Mouse (Mus musculus) regulatory T cell (primary cell): ENCODE measurements around the gene Zfp988.
"Not testable (repeated sequence)": the region's sequence is repeated elsewhere in the genome, so short reads cannot be mapped to it uniquely, and the experiment has no call there.

Experiments used
- in situ Hi-C: fragments of 300-600 bp; cut with MboI, MseI; formaldehyde crosslinking; loops from one replicate; pipeline ENCODE4 v1.15.1; 2025; ENCODE audit warnings: high pct_unique_total_duplicates

The Zfp988 gene

DNA sequence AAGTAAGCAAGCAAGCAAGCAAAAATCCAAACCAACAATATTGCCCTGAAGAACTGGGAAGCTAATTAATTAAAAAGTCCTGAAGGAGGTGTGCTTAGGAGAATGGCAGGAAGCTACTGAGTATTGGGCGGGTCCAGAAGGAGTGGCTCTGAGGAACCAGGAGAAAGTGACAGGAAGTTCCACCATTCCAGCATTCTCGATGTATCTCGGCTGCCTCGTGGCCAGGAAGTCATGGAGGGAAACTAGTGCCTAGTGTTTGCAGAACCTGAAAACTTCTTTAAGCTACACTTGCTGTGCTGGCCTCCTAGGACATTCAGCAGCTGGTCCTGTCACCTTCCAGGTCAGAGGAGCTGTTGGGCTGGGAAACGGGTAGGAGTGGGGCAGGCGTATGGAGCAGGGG is at the start of gene Zfp988:
TSS of gene Zfp988 (plus strand) at position 239 of the 400 bp plus-strand sequence.
- in situ Hi-C loops, result loop anchor here (5.0 kb wide), 1 partner anchor 57 kb away; the partner anchor contains the start of gene Zfp978

DNA sequence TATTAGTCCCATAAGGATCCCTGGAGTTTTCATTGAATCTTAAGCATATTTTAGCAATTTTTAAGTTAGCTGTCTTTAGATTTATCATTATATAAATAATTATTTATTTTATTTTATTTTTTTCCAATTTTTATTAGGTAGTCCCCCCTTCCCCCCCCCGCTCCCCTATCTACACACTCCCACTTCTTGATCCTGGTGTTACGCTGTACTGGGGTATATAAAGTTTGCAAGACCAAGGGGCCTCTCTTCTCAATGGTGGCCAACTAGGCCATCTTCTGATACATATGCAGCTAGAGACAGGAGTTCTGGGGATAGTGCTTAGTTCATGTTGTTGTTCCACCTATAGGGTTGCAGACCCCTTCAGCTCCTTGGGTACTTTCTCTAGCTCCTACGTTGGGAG is 42.8 kb upstream of the Zfp988 start:
- in situ Hi-C loops, result loop anchor here (5.0 kb wide), 1 partner anchor 1635 kb away; no protein-coding TSS in a partner anchor

DNA sequence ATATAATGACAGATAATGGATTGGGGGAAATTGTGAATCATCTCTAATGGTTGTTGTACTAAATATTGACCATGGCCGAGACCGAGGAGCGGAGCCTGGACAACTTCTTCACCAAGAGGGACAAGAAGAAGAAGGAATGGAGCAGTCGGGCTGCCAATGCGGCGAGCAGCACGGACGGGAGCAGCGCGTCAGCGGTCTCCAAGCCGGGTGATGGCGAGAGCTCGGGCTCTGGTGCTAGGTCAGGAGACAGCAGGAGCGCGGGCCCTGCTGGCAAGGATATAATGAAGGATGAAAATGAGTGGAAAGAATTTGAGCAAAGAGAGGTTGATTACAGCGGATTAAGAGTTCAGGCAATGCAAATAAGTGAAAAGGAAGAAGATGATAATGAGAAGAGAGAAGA is 38.2 kb upstream of the Zfp988 start:
- in situ Hi-C loops, result loop anchor here (5.0 kb wide), 1 partner anchor 480 kb away; no protein-coding TSS in a partner anchor

DNA sequence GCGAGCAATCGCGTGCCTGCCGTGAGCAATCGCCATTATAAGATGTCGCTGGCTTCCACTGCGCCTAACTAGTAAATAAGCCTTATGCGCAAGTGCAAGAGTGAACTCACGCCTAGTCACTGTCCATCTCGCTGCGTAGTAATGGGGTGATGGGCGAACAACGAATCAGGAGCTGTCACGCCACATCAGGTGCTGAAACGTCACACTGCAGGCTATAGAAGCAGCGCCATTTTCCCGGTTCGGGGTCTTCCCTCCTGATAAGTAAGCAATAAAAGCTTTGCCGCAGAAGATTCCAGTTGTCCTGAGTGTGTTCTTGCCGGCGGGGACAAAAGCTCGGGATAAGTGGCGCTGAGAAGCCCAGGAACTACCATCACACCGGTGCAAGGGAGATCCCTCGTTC is 36.7 kb upstream of the Zfp988 start:
- in situ Hi-C loops, result loop anchor here (5.0 kb wide), 1 partner anchor 479 kb away; no protein-coding TSS in a partner anchor

DNA sequence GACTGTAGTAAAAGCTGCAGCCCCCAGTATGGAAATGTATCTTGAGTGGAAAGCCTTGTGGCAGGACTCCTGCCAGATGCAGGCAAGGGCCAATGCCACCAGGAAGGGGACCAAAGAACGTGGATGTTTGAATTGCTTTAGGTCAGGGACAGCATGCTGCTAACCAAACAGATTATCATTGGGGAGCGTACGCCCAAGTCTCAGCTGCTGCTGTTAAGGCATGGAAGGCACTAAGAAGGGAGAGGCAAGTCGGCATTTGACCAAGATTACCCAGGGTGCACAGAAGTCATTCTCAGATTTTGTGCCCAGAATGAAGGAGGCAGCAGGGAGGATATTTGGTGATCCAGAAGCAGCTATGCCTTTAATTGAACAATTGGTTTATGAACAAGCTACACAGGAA is 35.4 kb upstream of the Zfp988 start:
- in situ Hi-C loops, result not testable (repeated sequence)

DNA sequence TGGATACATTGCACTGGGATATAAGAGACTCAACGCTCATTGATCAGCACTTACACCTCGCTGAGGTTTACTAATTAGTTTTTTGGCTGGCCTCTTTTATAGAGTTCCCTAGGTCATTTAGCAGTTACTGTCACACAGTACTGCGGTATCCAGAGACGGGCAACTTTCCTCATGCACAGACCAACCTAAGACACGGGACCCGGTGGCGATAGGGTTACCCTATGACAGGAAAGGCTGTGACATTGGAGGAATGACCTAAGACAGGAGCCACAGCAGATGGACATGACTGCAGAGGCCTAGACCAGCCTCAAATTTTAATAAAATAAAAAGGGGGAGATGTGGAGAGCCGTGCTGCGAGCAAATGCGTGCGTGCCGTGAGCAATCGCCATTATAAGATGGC is 33.9 kb upstream of the Zfp988 start:
- in situ Hi-C loops, result not testable (repeated sequence)

DNA sequence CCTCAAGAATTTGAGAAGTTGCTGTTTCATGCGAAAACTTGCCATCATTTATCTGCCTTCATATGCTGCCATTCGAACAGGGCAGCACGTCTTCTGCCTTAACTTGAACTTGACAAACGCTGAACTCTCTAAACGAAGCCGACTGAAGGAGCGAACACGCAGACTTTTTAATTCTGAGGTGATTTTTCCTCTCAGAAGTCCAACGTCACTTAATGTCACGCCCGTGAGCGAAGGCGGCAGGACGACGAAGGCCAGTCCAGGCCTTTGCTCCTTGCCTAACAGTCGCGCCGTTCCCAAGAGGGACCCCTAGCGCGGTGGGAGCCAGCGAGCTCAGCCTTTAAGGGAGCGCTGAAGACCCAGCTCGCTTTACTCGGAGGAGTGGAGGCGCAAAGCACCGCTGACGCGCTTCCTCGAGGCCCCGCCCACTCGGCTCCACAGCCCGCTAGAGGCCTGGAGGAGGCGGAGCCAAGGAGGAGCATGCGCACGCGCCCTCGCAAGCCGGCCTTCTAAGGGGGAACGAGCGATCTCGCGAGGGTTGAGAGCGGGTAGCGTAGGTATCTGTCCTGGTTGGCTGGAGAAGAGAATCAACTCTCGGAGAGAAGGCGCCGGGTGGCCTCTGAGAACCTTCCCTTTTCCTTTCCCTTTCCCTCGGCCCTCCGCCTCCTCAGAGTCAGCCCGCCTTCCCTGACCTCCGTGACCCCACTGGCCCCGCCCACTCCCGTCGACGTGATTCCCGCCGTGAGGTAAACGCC is 30.3 kb upstream of the Zfp988 start:
- in situ Hi-C loops, result loop anchor here (5.0 kb wide), 1 partner anchor 1808 kb away; no protein-coding TSS in a partner anchor

DNA sequence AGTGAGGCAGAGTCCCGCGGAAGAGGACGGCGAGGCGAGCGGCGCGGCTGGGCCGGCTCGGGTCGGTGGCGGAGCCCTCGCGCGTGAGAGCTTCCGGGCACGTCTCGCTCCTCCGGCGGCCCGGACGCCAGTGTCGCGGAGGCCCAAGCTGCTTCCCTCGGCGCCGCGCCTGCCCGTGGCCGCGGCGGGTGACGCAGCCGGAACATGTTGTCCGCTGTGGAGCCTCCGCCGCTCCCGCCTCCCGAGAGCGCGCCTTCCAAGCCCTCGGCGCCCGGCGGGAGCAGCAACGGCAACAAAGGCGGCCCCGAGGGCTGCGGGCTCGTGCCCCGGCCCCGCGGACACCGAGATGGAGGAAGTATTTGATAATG is 29.7 kb upstream of the Zfp988 start:
- in situ Hi-C loops, result loop anchor here (5.0 kb wide), 1 partner anchor 1808 kb away; no protein-coding TSS in a partner anchor

DNA sequence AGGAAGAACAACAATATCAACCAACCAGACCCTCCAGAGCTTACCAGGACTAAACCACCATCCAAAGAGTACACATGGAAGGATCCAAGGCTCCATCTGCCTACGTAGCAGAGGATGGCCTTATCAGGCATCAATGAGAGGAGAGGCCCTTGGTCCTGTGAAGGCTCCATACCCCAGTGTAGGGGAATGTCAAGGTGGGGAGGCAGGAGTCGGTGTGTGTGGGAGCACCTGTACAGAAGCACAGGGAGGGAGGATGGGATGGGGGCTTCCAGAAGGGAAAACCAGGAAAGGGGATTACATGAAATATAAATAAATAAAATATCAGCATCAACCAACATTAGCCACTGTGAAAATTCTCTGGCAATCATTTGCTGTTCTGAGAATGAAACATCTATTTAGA is 25.1 kb upstream of the Zfp988 start:
- in situ Hi-C loops, result loop anchor here (5.0 kb wide), 1 partner anchor 1208 kb away; no protein-coding TSS in a partner anchor

DNA sequence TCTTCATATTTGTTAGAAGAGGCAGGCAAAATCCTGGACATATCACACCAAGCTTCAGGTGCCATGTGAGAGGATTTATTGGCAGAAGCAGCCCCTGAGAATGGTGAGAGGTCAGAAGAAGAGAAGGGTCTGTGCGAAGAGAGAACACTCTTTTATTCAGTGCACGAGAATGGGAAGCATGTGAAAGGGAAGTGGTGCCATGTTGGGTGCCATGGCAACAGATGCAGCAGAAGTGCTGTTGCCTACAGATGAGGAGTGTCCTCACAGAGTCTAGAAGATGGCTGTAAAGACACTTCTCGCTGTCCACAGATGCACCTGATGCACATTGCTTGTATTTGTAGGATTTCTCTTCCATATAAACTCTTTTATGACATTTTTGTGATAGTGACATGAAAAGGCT is 6.9 kb upstream of the Zfp988 start:
- in situ Hi-C loops, result loop anchor here (5.0 to 10.0 kb wide), 2 partner anchors 344 to 414 kb away; no protein-coding TSS in a partner anchor

DNA sequence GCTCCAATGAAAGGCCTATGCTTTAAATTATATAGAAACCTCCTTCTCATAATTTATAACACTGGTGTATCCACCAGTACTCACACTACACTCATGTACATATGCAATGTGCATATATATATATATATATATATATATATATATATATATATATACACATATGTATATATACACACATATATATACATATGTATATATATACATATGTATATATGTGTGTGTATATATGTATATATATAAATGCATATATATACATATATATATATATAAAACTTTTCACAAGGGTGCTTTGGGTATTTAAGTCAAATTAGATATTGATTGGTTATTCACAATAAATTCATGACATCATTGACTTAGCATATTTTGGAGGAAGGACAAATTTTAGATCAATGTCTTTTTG is 3.1 kb upstream of the Zfp988 start:
- in situ Hi-C loops, result not testable (repeated sequence)

DNA sequence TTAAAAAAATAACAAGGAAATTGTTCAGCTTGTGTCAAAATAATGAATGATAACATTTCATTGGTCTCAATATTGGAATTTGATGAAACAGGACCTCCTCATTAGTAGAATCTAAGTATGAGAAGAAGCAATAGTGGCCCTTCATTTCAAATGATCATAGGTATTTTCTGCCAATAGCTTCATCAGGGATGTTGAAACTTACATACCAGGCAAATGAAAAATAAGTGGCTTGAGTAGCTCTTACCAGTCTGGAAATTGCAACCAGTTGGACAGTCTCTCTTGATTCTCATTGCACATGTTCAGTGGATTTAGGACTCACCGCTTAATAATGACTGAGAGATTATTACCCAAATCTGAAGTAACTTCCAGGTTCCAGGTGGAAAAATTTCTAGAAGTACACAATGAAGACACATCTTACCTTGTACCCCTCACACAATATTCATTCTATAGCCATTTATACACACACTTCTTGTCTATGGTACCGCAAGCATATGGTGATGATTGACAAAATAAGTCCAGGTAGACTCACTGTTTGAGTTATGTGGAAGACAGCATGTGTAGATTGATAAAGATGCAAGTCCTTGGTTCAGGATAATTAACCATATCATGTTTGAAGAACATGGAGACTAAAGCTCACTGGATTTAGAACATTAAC is 29.7 kb downstream of the Zfp988 start:
- in situ Hi-C loops, result loop anchor here (5.0 kb wide), 7 partner anchors 252 to 1793 kb away; no protein-coding TSS in a partner anchor

DNA sequence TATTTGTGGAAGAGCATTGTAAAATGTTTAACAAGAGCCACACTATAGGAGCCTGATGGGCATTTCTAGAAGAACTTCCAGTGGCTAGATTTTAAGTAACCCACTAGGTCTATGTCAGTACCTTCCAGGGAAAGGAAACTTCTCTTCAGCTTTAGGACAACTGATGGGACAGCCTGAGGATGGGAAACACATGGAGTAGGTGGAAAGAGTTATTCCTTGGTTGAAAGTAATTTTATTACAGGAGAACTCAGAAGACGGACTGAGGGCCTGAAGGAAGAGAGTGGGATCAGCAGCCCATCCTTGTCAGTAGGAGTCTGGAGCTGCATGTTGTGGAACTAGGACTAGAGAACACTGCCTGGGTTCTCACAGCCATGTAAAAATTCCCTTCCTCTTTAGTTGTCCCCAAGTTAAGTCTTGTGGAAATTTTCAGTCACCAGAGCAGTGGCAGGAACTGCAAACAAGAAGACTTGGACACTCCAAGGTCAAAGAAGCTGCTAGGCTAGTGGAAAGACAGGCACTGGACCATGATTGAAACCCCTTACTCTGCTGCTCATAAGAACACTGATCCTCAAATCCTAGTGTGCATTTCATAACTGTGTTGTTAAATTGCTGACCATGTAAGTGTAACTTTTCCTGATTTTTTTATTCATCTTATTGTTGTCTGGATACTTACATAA is 30.4 kb downstream of the Zfp988 start:
- in situ Hi-C loops, result loop anchor here (5.0 kb wide), 7 partner anchors 251 to 1794 kb away; no protein-coding TSS in a partner anchor

DNA sequence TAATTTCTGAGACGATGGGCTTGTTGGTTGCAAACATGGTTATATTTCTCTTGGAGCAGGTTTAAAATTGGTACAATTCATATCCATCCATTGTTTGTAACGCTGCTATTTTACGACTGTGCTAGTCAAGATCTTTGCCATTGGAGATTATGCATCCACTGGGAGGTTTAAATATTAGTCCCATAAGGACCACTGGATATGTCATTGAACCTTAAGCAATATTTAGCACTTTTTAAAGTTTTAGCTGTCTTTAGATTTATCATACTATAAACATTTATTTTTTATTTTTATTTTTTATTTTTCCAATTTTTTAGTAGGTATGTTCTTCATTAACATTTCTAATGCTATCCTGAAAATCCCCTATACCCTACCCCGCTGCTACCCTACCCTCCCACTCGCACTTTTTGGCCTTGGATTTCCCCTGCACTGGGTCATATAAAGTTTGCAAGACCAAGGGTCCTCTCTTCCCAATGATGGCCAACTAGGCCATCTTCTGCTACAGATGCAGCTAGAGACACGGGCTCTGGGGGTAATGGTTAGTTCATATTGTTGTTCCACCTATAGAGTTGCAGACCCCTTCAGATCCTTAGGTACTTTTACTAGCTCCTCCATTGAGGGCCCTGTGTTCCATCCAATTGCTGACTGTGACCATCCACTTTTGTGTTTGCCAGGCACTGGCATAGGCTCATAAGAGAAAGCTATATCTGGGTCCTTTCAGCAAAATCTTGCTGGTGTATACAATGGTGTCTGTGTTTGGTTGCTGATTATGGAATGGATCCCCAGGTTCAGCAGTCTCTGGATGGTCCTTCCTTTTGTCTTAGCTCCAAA is 31.1 kb downstream of the Zfp988 start:
- in situ Hi-C loops, result loop anchor here (5.0 kb wide), 7 partner anchors 251 to 1794 kb away; no protein-coding TSS in a partner anchor

DNA sequence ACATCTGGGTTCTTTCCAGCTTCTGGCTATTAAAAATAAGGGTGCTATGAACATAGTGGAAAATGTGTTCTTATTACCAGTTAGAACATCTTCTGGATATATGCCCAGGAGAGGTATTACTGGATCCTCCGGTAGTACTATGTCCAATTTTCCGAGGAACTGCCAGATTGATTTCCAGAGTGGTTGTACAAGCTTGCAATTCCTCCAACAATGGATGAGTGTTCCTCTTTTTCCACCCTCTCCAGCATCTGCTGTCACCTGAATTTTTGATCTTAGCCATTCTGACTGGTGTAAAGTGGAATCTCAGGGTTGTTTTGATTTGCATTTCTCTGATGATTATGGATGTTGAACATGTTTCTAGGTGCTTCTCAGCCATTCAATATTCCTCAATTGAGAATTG is 32.0 kb downstream of the Zfp988 start:
- in situ Hi-C loops, result loop anchor here (5.0 kb wide), 7 partner anchors 250 to 1795 kb away; no protein-coding TSS in a partner anchor

DNA sequence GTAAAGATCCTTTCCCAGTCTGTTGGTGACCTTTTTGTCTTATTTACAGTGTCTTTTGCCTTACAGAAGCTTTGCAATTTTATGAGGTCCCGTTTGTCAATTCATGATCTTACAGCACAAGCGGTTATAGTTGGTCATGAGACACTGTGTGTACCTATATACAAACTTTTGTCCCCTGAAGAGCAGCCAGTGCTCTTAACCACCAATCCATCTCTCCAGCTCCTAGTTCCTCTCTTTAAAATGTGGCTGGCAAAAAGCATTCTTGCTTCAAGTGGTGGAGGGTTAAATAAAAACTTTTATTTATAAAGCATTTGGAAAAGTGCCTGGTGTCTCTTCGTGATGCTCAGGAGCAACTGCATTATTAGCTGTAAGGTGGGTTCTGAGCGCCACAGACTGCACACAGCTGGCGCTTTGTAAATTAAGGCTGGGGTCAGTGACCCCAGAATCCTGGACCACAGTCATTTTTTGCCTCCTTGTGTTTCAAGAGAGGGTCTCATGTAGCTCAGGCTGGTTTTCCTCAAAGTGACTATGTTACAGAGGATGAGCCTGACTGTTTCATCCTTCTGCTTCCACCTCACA is 32.6 kb downstream of the Zfp988 start:
- in situ Hi-C loops, result loop anchor here (5.0 kb wide), 7 partner anchors 249 to 1796 kb away; no protein-coding TSS in a partner anchor

DNA sequence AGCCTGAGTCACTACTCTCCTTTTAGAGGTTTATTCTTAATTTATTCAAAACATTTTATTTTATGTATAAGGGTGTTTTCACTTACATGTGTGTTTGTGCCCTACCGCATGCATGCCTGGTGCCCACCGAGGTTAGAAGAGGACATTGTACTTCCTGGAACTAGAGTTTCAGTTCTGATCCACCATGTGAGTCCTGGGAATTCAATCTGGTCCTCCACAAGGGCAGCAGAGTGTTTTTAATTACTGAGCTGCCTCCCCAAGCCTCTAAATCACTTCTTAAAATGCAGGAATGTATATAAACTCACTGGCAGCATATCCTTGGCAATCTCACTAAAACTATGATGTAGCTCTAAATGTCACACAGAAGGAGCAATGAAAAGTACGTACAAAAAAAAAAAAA is 33.2 kb downstream of the Zfp988 start:
- in situ Hi-C loops, result loop anchor here (5.0 kb wide), 7 partner anchors 249 to 1796 kb away; no protein-coding TSS in a partner anchor

DNA sequence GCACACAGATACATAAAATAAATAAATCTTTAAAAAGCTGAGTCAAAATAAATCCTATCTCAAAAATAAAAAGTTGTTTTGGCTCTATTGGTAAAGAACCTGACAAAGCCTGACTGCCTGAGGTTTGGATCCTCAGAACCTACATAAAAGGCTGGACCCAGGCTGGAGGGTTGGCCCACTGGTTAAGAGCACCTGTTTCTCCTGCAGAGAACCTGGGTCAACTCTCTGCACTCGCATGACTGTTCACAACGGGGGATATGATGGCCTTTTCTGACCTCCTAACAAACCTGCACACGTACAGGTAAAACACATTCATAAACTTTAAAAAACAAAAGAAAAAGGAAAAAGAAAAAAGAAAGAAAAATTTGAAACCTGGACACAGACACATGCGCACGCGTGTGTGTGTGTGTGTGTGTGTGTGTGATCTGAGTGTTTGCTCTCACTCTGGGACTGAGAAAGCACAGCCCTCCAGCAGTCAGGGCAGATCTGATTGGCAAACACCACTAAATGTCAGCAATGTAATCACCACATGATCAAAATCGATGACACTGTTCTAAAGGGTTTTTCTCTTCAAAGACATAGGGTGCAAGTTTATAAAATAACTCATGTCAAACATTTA is 34.2 kb downstream of the Zfp988 start:
- in situ Hi-C loops, result loop anchor here (5.0 kb wide), 7 partner anchors 248 to 1797 kb away; no protein-coding TSS in a partner anchor

DNA sequence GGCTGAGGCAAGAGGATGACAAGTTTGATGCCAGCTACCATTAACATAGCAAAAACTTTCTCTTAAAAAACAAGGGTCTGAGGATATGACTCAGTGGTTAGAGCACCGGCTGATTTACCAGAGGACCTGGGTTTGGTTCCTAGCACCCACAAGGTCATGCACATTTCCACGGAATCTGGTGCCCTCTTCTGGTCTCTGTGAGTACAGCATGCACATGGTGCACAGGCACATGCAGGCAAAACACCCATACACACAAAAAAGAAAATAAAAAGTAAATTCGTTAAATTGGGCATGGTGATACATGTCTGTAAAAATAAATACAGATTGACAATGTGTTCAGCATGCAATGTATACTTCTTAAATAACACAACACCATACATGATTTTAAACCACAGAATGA is 34.8 kb downstream of the Zfp988 start:
- in situ Hi-C loops, result not testable (repeated sequence)

DNA sequence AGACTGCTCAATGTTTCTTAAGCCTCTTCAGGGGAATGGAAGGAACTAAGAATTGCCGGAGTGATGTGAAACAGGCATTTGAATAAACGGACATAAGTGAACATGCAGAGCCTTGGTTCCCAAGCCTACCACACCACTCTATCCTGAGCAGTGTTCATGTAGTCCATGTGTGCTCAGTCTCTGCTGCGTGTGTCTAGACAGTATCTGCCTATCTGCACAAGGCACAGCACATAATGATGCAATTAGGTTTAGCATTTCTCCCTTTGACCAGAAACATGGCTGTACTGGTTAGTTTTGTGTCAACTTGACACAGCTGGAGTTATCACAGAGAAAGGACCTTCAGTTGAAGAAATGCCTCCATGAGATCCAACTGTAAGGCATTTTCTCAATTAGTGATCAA is 35.4 kb downstream of the Zfp988 start:
- in situ Hi-C loops, result not testable (repeated sequence)
